Mouse (Mus musculus) embryonic fibroblast, embryonic 13.5 days (primary cell): ENCODE data around the gene Slc39a7. TPM values are rescaled to one million over a fixed set of nuclear protein-coding genes. Genes with fewer than 3 reads are reported as not detected.
"Not testable (repeated sequence)": the region's sequence is repeated elsewhere in the genome, so short reads cannot be mapped to it uniquely, and the experiment has no call there.

Source experiments
- H3K27ac ChIP-seq: 2 replicates; pipeline ENCODE4 v1.5.1; 2012; ENCODE audit warnings: low read length, control low read depth, inconsistent platforms; ENCODE audit not compliant: insufficient read depth
- H3K4me1 ChIP-seq: 2 replicates; pipeline ENCODE4 v1.6.1; 2011; ENCODE audit warnings: low read length; ENCODE audit not compliant: control insufficient read depth, insufficient read depth
- H3K4me3 ChIP-seq: 2 replicates; pipeline ENCODE4 v1.5.1; 2011; ENCODE audit warnings: mild to moderate bottlenecking, control low read depth, low read length; ENCODE audit not compliant: insufficient read depth
- CTCF ChIP-seq: IDR thresholded peaks from 2 replicates; pipeline ENCODE4 v1.5.1; 2011; ENCODE audit warnings: mild to moderate bottlenecking, control low read depth, low read length, moderate library complexity, borderline replicate concordance; ENCODE audit not compliant: insufficient read depth
- POLR2A ChIP-seq: IDR thresholded peaks from 2 replicates; pipeline ENCODE4 v1.6.1; 2011; ENCODE audit warnings: low read depth, mild to moderate bottlenecking, control low read depth, low read length, moderate library complexity
- polyA plus RNA-seq: library from polyadenylated mRNA; stranded (reverse); fragments of >200 nt; gene quantifications from 2 replicates; pipeline ENCODE4 v1.2.4, GENCODE M21; 2011; ENCODE audit warnings: low read depth; ENCODE audit not compliant: missing spikeins, insufficient read length

Gene Slc39a7
- polyA plus RNA-seq, 1 experiment: 181 TPM

GRCm38 (mm10) chr17:34010156-34010555, 21.3 kb downstream of the Slc39a7 start:
- no peak for TF ChIP-seq CTCF
- TF ChIP-seq POLR2A: no peak
- Histone ChIP-seq H3K4me1 (no peaks in the 10 kb centered on the region), H3K27ac (no peak overlapping the region), H3K4me3 (no peak overlapping the region)

GRCm38 (mm10) chr17:34006570-34006969, 24.9 kb downstream of the Slc39a7 start:
- H3K4me3 ChIP-seq: no peak overlapping the region
- TF ChIP-seq CTCF (no peak), POLR2A (no peak)
- H3K27ac ChIP-seq: no peak overlapping the region
- no peaks in the 10 kb centered on the region for H3K4me1 ChIP-seq

DNA sequence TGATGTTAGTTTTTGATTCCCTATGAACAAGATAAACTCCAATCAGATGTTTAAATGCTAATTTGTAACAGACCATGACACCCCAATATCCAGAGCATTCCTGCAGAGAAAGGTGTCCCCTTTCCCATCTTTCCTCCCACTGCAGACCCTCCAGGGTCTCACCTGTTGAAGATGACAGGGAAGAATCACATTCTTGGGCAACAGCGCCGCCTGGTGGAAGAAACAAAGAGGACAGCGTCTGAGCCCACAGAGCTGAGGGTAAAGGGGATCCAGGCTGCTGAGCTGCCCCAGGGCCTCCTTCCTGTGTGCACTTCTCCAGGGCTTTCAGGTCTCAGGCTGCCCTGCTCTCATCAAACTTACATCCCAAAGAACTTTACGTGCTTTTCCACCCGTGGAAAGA, 28.1 kb downstream of the Slc39a7 start:
- Histone ChIP-seq H3K27ac (no peak overlapping the region), H3K4me3 (no peak overlapping the region), H3K4me1 (no peaks in the 10 kb centered on the region)
- TF ChIP-seq CTCF (no peak), POLR2A (no peak)

DNA sequence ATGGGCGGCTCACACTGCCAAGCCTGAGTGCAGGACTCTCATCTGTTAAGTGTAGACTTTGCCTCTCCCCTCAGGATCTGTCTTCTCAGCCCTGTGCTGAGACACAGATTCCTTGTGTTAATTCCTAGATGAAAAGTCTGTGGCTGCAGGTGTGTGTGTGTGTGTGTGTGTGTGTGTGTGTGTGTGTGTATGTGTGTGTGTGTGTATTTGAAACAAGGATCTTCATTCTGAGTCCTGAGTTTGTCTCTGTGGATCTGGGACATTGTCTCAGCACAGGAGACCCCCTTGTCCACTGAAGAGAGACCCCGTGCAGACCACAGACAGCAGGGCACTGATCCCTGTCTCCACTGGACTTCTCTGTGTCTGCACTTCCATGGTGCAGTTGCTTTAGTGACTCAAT, 30.7 kb downstream of the Slc39a7 start:
- H3K27ac ChIP-seq, H3K4me1 ChIP-seq, H3K4me3 ChIP-seq: not testable (repeated sequence)

- peak within 1 kb of the TSS; percentile 57 for H3K4me3 ChIP-seq
- no peak within 1 kb of the TSS for H3K27ac ChIP-seq
- TF ChIP-seq CTCF (no peak), POLR2A (peak; percentile 96)
- no peaks in the 10 kb centered on the region for H3K4me1 ChIP-seq
These were observed 31.3 kb downstream of the Slc39a7 start, which contains the start of gene H2-K1 for GRCm38 (mm10) chr17:34000150-34000537. Gene H2-K1, minus strand, starts transcription at chr17:34000347.

DNA sequence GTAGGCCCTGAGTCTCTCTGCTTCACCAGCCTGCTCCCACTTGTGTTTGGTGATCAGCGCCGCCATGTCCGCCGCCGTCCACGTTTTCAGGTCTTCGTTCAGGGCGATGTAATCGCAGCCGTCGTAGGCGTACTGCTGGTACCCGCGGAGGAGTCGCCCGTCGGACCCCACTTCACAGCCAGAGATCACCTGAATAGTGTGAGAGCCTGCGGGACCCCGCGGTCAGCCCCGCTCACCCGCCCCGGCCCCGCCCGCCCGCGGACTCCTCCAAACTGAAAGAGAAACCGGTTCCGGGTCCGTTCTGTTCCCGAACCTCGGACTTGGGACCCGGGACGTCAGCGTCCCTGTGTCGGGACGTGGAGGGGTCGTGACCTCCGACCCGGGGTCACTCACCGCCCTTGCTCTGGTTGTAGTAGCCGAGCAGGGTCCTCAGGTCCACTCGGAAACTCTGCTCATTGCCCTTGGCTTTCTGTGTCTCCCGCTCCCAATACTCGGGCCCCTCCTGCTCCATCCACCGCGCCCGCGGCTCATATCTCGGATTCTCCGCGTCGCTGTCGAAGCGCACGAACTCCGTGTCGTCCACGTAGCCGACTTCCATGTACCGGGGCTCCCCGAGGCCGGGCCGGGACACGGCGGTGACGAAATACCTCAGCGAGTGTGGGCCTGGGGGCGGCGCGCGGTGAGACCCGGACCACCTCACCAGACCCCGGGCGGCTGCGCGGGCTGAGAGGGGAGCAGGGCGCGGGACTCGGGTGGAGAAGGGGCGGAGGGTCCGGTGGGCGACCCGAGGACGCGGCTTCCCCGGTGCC, 31.9 kb downstream of the Slc39a7 start:
- Histone ChIP-seq H3K4me3 (peak overlapping the region; percentile 57), H3K27ac (no peak overlapping the region)
- no peak for TF ChIP-seq CTCF
- TF ChIP-seq POLR2A: no peak

DNA sequence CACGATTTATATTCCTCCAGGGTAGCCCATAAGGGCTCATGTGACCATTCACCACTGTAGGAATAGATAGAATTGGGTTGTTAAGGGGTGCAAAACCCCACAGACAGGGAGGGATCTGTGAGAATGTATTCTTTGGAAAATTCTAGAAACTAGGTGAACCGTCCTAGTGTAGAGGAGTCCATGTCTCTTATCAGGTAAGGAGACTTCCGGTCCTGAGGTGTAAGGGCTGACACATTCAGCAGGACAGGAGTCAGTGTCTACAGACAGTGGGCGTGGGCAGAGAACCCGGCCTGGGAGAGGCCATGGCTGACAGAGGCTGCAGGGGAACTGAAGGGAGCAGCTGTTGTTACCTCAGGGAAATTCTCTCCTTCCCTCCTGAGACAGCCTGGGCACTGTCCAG, 32.8 kb downstream of the Slc39a7 start:
- peak overlapping the region; percentile 57; the same call in 1 of the 2 replicates for H3K4me3 ChIP-seq
- not testable (repeated sequence) for H3K27ac ChIP-seq, H3K4me1 ChIP-seq

More for the DNA sequence above, 31.9 kb downstream of the Slc39a7 start:
- no peaks in the 10 kb centered on the region for H3K4me1 ChIP-seq

DNA sequence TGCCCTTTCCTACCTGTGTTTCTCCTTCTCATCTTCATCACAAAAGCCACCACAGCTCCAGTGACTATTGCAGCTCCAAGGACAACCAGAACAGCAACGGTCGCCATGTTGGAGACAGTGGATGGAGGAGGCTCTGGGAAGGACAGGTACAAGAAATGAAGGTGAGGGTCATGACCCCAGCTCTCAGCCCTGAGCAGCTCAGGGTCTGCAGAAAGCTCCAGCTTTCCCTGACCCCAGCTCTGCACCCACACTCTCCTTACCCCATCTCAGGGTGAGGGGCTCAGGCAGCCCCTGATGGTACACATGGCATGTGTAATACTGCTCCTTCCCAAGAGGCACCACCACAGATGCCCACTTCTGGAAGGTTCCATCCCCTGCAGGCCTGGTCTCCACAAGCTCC, 34.5 kb downstream of the Slc39a7 start:
- not testable (repeated sequence) for H3K4me3 ChIP-seq, H3K27ac ChIP-seq, H3K4me1 ChIP-seq

GRCm38 (mm10) chr17:33995651-33996050, 35.8 kb downstream of the Slc39a7 start:
- TF ChIP-seq CTCF: no peak
- no peaks in the 10 kb centered on the region for H3K4me1 ChIP-seq
- no peak overlapping the region for H3K27ac ChIP-seq
- H3K4me3 ChIP-seq: no peak overlapping the region

GRCm38 (mm10) chr17:33994959-33995358, 36.5 kb downstream of the Slc39a7 start:
- H3K4me3 ChIP-seq: no peak overlapping the region
- H3K4me1 ChIP-seq: no peaks in the 10 kb centered on the region
- H3K27ac ChIP-seq: no peak overlapping the region
- TF ChIP-seq POLR2A: no peak
- TF ChIP-seq CTCF: no peak
